Mouse (Mus musculus) CH12.LX (cell line): ENCODE results near the gene Ulk4. TPM values are rescaled to one million over a fixed set of nuclear protein-coding genes. Genes with fewer than 3 reads are reported as not detected.

Source experiments
- DNase-seq: peaks from one replicate; pipeline ENCODE4 v3.0.0-alpha.2; 2013; ENCODE audit errors: extremely low read depth
- H3K27ac ChIP-seq: 2 replicates; pipeline ENCODE4 v1.5.1; 2012; ENCODE audit warnings: low read depth, mild to moderate bottlenecking, control low read depth, moderate library complexity; ENCODE audit not compliant: insufficient read depth
- H3K27me3 ChIP-seq: replicated peaks from 2 replicates; pipeline ENCODE3; 2012; ENCODE audit warnings: inconsistent platforms
- H3K36me3 ChIP-seq, 2 experiments: replicated peaks in 1 of 2; 2 replicates each; pipeline versions ENCODE3 to v1.6.1; 2012; ENCODE audit warnings: inconsistent platforms in 1 of 2, low read length in 1 of 2, mild to moderate bottlenecking in 1 of 2, mixed read lengths in 1 of 2, moderate library complexity in 1 of 2; ENCODE audit not compliant: control insufficient read depth in 1 of 2, insufficient read depth in 1 of 2
- H3K4me1 ChIP-seq, 2 experiments: 2 replicates each; pipeline ENCODE4 v1.6.1; 2012; ENCODE audit warnings: inconsistent platforms in 1 of 2, moderate library complexity in 1 of 2; ENCODE audit not compliant: insufficient read depth in 2 of 2, control insufficient read depth in 1 of 2
- H3K4me2 ChIP-seq: 2 replicates; pipeline ENCODE4 v1.6.1; 2012; ENCODE audit warnings: low read depth, mild to moderate bottlenecking, control low read depth; ENCODE audit not compliant: poor library complexity, insufficient read depth, severe bottlenecking
- H3K4me3 ChIP-seq, 3 experiments: fragments of 150-350 bp in 1 of 3; sonication (generic) in 1 of 3; replicated peaks in 1 of 3; 2 replicates each; pipeline versions ENCODE3 to v1.5.1; 2011 to 2012; ENCODE audit warnings: low read depth in 2 of 3, low read length in 2 of 3, mild to moderate bottlenecking in 2 of 3, moderate library complexity in 2 of 3, control low read depth in 1 of 3, improper control_type of control experiment in 1 of 3, inconsistent platforms in 1 of 3, mixed read lengths in 1 of 3; ENCODE audit not compliant: poor library complexity in 1 of 3
- H3K79me2 ChIP-seq: replicated peaks from 2 replicates; pipeline ENCODE4 v1.6.1; 2012; ENCODE audit warnings: mild to moderate bottlenecking, moderate library complexity; ENCODE audit not compliant: control insufficient read depth, poor library complexity, insufficient read depth, severe bottlenecking; ENCODE audit errors: extremely low read depth
- H3K9ac ChIP-seq: 2 replicates; pipeline ENCODE4 v1.6.1; 2012; ENCODE audit warnings: low read depth, mild to moderate bottlenecking, control low read depth, moderate library complexity; ENCODE audit not compliant: insufficient read depth
- H3K9me3 ChIP-seq: replicated peaks from 2 replicates; pipeline ENCODE3; 2012; ENCODE audit warnings: low read length, inconsistent platforms, mixed read lengths
- BHLHE40 ChIP-seq: IDR thresholded peaks from 2 replicates; pipeline ENCODE4 v1.6.1; 2011; ENCODE audit warnings: mild to moderate bottlenecking, low read depth, low read length, improper control_type of control experiment
- CHD1 ChIP-seq: IDR thresholded peaks from 2 replicates; pipeline ENCODE4 v1.6.1; 2012; ENCODE audit warnings: low read depth, low read length, improper control_type of control experiment, inconsistent platforms
- EP300 ChIP-seq: IDR thresholded peaks from 2 replicates; pipeline ENCODE4 v1.6.1; 2011; ENCODE audit warnings: low read length, improper control_type of control experiment
- ETS1 ChIP-seq: conservative IDR thresholded peaks from 2 replicates; pipeline ENCODE4 v1.6.1; 2012; ENCODE audit warnings: low read depth, mild to moderate bottlenecking, inconsistent platforms, low read length, improper control_type of control experiment, moderate library complexity
- GABPA ChIP-seq: IDR thresholded peaks from 2 replicates; pipeline ENCODE4 v1.6.1; 2012; ENCODE audit warnings: low read depth, low read length, improper control_type of control experiment, inconsistent platforms; ENCODE audit not compliant: insufficient replicate concordance
- HCFC1 ChIP-seq: IDR thresholded peaks from 2 replicates; pipeline ENCODE4 v1.6.1; 2012; ENCODE audit warnings: low read depth, mild to moderate bottlenecking, inconsistent platforms, low read length, improper control_type of control experiment
- IRF4 ChIP-seq: IDR thresholded peaks from 2 replicates; pipeline ENCODE4 v1.6.1; 2014; ENCODE audit warnings: low read depth, mild to moderate bottlenecking, inconsistent platforms, low read length, improper control_type of control experiment
- MYC ChIP-seq: IDR thresholded peaks from 2 replicates; pipeline ENCODE4 v1.6.1; 2011; ENCODE audit warnings: low read depth, mild to moderate bottlenecking, improper control_type of control experiment, low read length
- NRF1 ChIP-seq: IDR thresholded peaks from 2 replicates; pipeline ENCODE4 v1.6.1; 2014; ENCODE audit warnings: low read depth, mild to moderate bottlenecking, inconsistent platforms, low read length, improper control_type of control experiment, moderate library complexity
- POLR2A ChIP-seq: IDR thresholded peaks from 2 replicates; pipeline ENCODE4 v1.6.1; 2011; ENCODE audit warnings: low read depth, mild to moderate bottlenecking, improper control_type of control experiment, low read length
- POLR2AphosphoS2 ChIP-seq: IDR thresholded peaks from 2 replicates; pipeline ENCODE4 v1.6.1; 2011; ENCODE audit warnings: low read depth, low read length, improper control_type of control experiment
- RAD21 ChIP-seq: IDR thresholded peaks from 2 replicates; pipeline ENCODE4 v1.6.1; 2011; ENCODE audit warnings: low read depth, mild to moderate bottlenecking, low read length, improper control_type of control experiment, moderate library complexity
- UBTF ChIP-seq: IDR thresholded peaks from 2 replicates; pipeline ENCODE4 v1.6.1; 2012; ENCODE audit warnings: low read depth, mild to moderate bottlenecking, inconsistent platforms, low read length, improper control_type of control experiment, moderate library complexity
- USF1 ChIP-seq: IDR thresholded peaks from 2 replicates; pipeline ENCODE4 v1.6.1; 2014; ENCODE audit warnings: low read depth, mild to moderate bottlenecking, inconsistent platforms, low read length, improper control_type of control experiment
- USF2 ChIP-seq: conservative IDR thresholded peaks from 2 replicates; pipeline ENCODE4 v1.6.1; 2011; ENCODE audit warnings: low read depth, low read length, improper control_type of control experiment
- ZC3H11A ChIP-seq: IDR thresholded peaks from 2 replicates; pipeline ENCODE4 v1.6.1; 2012; ENCODE audit warnings: low read depth, mild to moderate bottlenecking, inconsistent platforms, low read length, improper control_type of control experiment
- ZMIZ1 ChIP-seq: IDR thresholded peaks from 2 replicates; pipeline ENCODE4 v1.6.1; 2012; ENCODE audit warnings: low read depth, mild to moderate bottlenecking, inconsistent platforms, low read length, improper control_type of control experiment
- ZNF384 ChIP-seq: IDR thresholded peaks from 2 replicates; pipeline ENCODE4 v1.6.1; 2012; ENCODE audit warnings: low read depth, low read length, improper control_type of control experiment, inconsistent platforms
- dilution Hi-C: fragments of 300-500 bp; cut with MboI; formaldehyde crosslinking; loops from 2 replicates; pipeline ENCODE4 v1.14.3; 2020; ENCODE audit warnings: low sequenced_read_pairs; ENCODE audit not compliant: extremely low pct_unique_long_range_greater_than_20kb, extremely low pct_ligation_motif_present
- in situ Hi-C: fragments of 300-500 bp; cut with MboI; formaldehyde crosslinking; loops from 3 replicates; pipeline ENCODE4 v1.14.3; 2019; ENCODE audit warnings: low sequenced_read_pairs, low pct_ligation_motif_present, low pct_unique_long_range_greater_than_20kb, mixed read lengths
- polyA plus RNA-seq: library from polyadenylated mRNA; unstranded; fragments of >175 nt; gene quantifications from 2 replicates; pipeline ENCODE4 v1.2.1, GENCODE M21; 2012; ENCODE audit warnings: low read depth; ENCODE audit not compliant: insufficient read length
- total RNA-seq, 2 experiments: library from RNA; depleted of rRNA; stranded (reverse); fragments of 300-350 nt in 1 of 2; fragments of >200 nt in 1 of 2; gene quantifications; 2 replicates each; pipeline ENCODE4 v1.2.3; 2012 to 2014

The Ulk4 gene
- total and polyA plus RNA-seq, 3 experiments: 1.6 to 25.8 (median 18.5) TPM

DNA sequence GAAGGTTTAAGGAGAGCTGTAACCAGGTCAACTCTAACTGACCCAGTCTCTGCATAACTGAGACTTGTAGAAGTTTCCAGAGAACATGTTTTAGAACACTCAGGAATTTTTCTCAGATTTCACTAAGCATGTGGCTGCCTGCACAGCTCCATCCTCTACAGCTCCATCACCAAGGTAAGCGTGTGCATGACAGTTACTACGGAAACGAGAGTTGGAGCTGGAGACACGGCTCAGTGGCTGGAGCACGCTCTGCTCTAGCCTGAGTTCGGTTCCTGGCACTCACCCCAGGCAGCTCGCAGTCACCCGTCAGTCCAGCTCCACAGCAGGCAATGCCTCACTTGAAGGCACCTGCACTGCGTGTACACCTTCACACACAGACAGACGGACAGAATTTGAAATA lies 175.5 kb downstream of the Ulk4 start:
- DNase-seq: no peak
- Histone ChIP-seq H3K27ac (no peak overlapping the region), H3K9me3 (no peaks in the 10 kb centered on the region), H3K79me2 (no peaks in the 10 kb centered on the region), H3K9ac (no peak overlapping the region), H3K4me1 (no peaks in the 10 kb centered on the region), H3K4me3 (no peak overlapping the region)
- in situ Hi-C loops (no loop called here), dilution Hi-C loops (no loop called here)
- TF ChIP-seq GABPA (no peak), NRF1 (no peak), ETS1 (no peak), UBTF (no peak)
- TF ChIP-seq, all 38 proteins: peak for 0
- no peaks in the 10 kb centered on the region for H3K27me3 ChIP-seq
- peaks cover 0 to 11% of the 10 kb centered on the region in 2 experiments for H3K36me3 ChIP-seq
- no peak overlapping the region for H3K4me2 ChIP-seq

DNA sequence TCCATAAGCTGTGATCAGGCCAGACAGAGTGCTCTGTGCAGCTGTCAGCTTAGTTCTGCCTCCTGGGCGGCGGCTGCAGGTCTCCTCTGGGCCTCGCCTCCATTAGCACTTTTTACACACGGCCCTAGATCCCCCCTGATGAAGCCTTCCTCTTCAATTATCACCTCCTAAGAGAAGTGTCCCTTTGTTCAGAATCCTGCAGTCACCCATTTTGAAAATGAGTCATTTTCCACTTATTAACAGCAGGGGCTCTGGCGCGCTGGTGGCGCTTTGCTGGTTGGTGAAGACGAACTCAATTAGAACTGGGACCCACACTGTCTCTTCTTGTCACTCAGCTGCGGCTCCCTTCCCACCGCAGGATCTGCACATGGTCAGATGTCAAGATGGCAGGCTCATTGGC lies 177.5 kb downstream of the Ulk4 start:
- H3K79me2 ChIP-seq: no peaks in the 10 kb centered on the region
- H3K4me2 ChIP-seq: no peak overlapping the region
- no peak overlapping the region for H3K9ac ChIP-seq
- TF ChIP-seq MYC (no peak), ZMIZ1 (no peak), USF1 (no peak), CHD1 (no peak), POLR2AphosphoS2 (no peak), ZNF384 (no peak), RAD21 (no peak), UBTF (no peak), IRF4 (no peak), POLR2A (no peak), BHLHE40 (no peak), ZC3H11A (no peak), EP300 (no peak), HCFC1 (no peak), USF2 (no peak)
- in situ Hi-C loops (no loop called here), dilution Hi-C loops (no loop called here)
- peaks cover 6% of the 10 kb centered on the region for H3K9me3 ChIP-seq
- H3K4me1 ChIP-seq: no peaks in the 10 kb centered on the region
- H3K36me3 ChIP-seq: peaks cover 0 to 15% of the 10 kb centered on the region in 2 experiments
- no peak overlapping the region for H3K4me3 ChIP-seq
- no peak overlapping the region for H3K27ac ChIP-seq
- no peak for DNase-seq
- H3K27me3 ChIP-seq: no peaks in the 10 kb centered on the region
